Mouse (Mus musculus) liver, embryonic 14.5 days (tissue): ENCODE data around the gene Zdhhc22. TPM values are rescaled to one million over a fixed set of nuclear protein-coding genes. Genes with fewer than 3 reads are reported as not detected.

Source experiments
- ATAC-seq: fragments of 200-750 bp; cut with Nextera tagmentation; 2 replicates; pipeline ENCODE4 v1.8.0; 2017; ENCODE audit warnings: moderate number of reproducible peaks, mild to moderate bottlenecking, moderate library complexity; ENCODE audit not compliant: insufficient read depth
- DNase-seq, 3 experiments: peaks; one replicate each; pipeline ENCODE4 v3.0.0-alpha.2; 2012 to 2013; ENCODE audit warnings: low read depth in 3 of 3, low spot score in 3 of 3
- H3K27ac ChIP-seq: fragments of 300-500 bp; sonication (generic); 2 replicates; pipeline ENCODE4 v1.5.1; 2014; ENCODE audit warnings: moderate library complexity, mild to moderate bottlenecking, control low read depth, inconsistent platforms
- H3K27me3 ChIP-seq: fragments of 300-500 bp; sonication (generic); 2 replicates; pipeline ENCODE4 v1.6.1; 2014; ENCODE audit warnings: mild to moderate bottlenecking, low read length, moderate library complexity; ENCODE audit not compliant: control insufficient read depth, insufficient read depth
- H3K36me3 ChIP-seq: fragments of 300-500 bp; sonication (generic); replicated peaks from 2 replicates; pipeline ENCODE4 v1.6.1; 2014; ENCODE audit warnings: low read depth; ENCODE audit not compliant: control insufficient read depth, insufficient read depth
- H3K4me1 ChIP-seq, 2 experiments: fragments of 200-500 bp in 1 of 2; fragments of 300-500 bp in 1 of 2; sonication (generic) in 1 of 2; replicated peaks; 2 replicates each; pipeline ENCODE4 v1.6.1; 2012 to 2014; ENCODE audit warnings: antibody characterized with exemption in 1 of 2, inconsistent platforms in 1 of 2, low read length in 1 of 2; ENCODE audit not compliant: control insufficient read depth in 2 of 2, insufficient read depth in 2 of 2
- H3K4me2 ChIP-seq: fragments of 300-500 bp; sonication (generic); 2 replicates; pipeline ENCODE4 v1.6.1; 2014; ENCODE audit warnings: low read depth, mild to moderate bottlenecking, control low read depth, moderate library complexity
- H3K4me3 ChIP-seq, 2 experiments: fragments of 200-500 bp in 1 of 2; fragments of 300-500 bp in 1 of 2; sonication (generic) in 1 of 2; 2 replicates each; pipeline ENCODE4 v1.5.1; 2012 to 2014; ENCODE audit warnings: low read depth in 2 of 2, low read length in 2 of 2, mild to moderate bottlenecking in 2 of 2, control low read depth in 1 of 2, inconsistent platforms in 1 of 2, moderate library complexity in 1 of 2; ENCODE audit not compliant: insufficient read depth in 1 of 2
- H3K9ac ChIP-seq: fragments of 300-500 bp; sonication (generic); replicated peaks from 2 replicates; pipeline ENCODE4 v1.6.1; 2014; ENCODE audit warnings: mild to moderate bottlenecking, control low read depth, moderate library complexity
- H3K9me3 ChIP-seq: fragments of 300-500 bp; sonication (generic); 2 replicates; pipeline ENCODE4 v1.6.1; 2016; ENCODE audit warnings: low read length, mixed read lengths; ENCODE audit not compliant: control insufficient read depth
- CTCF ChIP-seq: IDR thresholded peaks from 2 replicates; pipeline ENCODE4 v1.5.1; 2016; ENCODE audit warnings: antibody characterized with exemption, low read depth, control low read depth
- EP300 ChIP-seq: IDR thresholded peaks from 2 replicates; pipeline ENCODE4 v1.6.1; 2016; ENCODE audit warnings: antibody characterized with exemption, low read depth
- WGBS: fragments of 180-500 bp; shearing (Covaris S2); extraction: QIAGEN DNeasy Blood & Tissue Kit; methylation state at CpG from one replicate; pipeline ENCODE4 v1.1.7; 2014; ENCODE audit not compliant: insufficient replicate concordance; 5-methylcytosine and 5-hydroxymethylcytosine counted together
- polyA plus RNA-seq, 2 experiments: library from polyadenylated mRNA; depleted of rRNA in 1 of 2; stranded (reverse) in 1 of 2; unstranded in 1 of 2; fragments of >200 nt; fragmentation: Nextera tagmentation in 1 of 2; extraction: Ambion mirVana in 1 of 2; gene quantifications; 2 replicates each; pipeline versions ENCODE4 v1.2.1 to v1.2.3; 2012 to 2014

Gene Zdhhc22
- polyA plus RNA-seq, 2 experiments: not detected

DNA sequence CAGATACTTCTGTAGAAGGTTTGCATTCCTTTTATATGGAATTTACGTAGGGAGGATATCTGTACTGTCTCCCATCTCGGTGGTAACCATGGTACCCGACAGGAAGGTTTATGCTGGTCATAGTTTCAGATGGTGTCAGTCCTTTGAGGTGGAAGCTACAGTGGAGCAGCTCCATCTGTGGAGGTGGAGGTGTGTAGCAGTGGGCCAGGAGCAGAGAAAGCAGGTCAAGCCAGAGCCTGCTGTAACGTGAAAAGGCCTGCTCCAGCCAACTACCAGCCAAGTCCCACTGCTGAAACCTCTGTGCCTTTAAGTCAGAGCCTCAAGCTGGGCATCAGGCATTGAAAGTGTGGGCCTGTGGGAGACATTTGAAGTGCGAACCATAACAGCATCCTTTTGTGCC lies 31.7 kb downstream of the Zdhhc22 start:
- no peak for DNase-seq
- H3K27ac ChIP-seq: no peak overlapping the region
- no peak overlapping the region for H3K4me3 ChIP-seq
- peaks cover 50% of the 10 kb centered on the region for H3K36me3 ChIP-seq
- H3K4me2 ChIP-seq: no peak overlapping the region
- H3K27me3 ChIP-seq: no peaks in the 10 kb centered on the region
- H3K9ac ChIP-seq: no peak overlapping the region
- H3K9me3 ChIP-seq: no peaks in the 10 kb centered on the region
- 78% methylated on average over 5 of the region's 5 CpGs for WGBS
- TF ChIP-seq CTCF: no peak
- no peak for TF ChIP-seq EP300
- no peaks in the 10 kb centered on the region for H3K4me1 ChIP-seq
- ATAC-seq: no peak

DNA sequence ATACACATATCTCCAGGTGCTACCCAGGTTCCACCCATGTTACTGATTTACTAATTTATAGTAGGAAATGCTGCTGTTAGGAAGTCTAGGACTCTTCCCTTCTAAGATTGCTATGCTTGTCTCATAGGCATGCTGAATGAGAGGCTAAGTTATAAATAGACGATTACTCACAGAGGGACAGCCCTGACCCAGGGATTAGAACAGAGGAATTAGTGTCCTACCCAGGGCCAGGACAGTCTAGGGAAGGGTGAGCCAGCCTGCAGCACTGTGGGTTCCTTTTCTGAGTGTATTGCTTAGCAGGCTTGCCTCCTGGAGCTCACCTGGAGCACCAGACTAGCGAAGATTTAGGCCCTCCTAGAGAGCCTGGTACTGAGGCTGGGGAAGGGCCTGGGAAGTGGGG lies 34.3 kb downstream of the Zdhhc22 start:
- no peak overlapping the region for H3K4me3 ChIP-seq
- peaks cover 34% of the 10 kb centered on the region for H3K36me3 ChIP-seq
- DNase-seq: no peak
- WGBS: 79% methylated on average over 2 of the region's 2 CpGs
- ATAC-seq: no peak
- no peak overlapping the region for H3K4me2 ChIP-seq
- H3K9ac ChIP-seq: no peak overlapping the region
- H3K4me1 ChIP-seq: no peaks in the 10 kb centered on the region; a peak in 1 of 4 replicates
- no peaks in the 10 kb centered on the region for H3K27me3 ChIP-seq
- no peaks in the 10 kb centered on the region for H3K9me3 ChIP-seq
- TF ChIP-seq CTCF (no peak), EP300 (no peak)
- H3K27ac ChIP-seq: no peak overlapping the region

DNA sequence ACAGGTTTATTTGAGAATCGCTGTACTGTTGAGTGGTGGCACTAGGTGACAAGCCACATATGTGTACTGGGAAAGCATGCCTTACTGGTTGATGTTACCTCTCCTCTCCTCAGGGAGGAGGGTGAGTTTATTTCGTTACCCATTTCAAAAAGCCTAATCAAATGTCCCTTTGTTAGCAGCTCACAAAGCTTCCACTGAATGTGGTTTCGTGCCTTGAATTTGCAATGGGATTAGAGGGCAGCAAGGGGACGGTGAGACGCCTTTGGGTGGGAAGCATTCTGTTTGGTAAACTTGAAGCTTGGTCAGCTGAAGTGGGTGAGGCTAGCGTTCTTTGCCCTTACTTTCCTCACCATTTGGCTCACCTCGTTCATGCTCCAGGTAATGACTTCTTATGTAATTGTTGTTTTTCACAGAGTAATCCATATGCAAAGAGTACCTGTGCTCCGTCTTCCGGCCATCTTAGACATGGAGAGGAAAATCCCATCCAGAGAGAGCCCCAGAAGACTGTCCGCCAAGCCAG lies 37.8 kb downstream of the Zdhhc22 start:
- ATAC-seq: no peak
- DNase-seq: no peak
- no peak for TF ChIP-seq EP300
- no peak for TF ChIP-seq CTCF
- H3K36me3 ChIP-seq: peaks cover 15% of the 10 kb centered on the region
- H3K9ac ChIP-seq: no peak overlapping the region
- no peak overlapping the region for H3K27ac ChIP-seq
- no peak overlapping the region for H3K4me3 ChIP-seq
- 88% methylated on average over 10 of the region's 10 CpGs for WGBS
- no peaks in the 10 kb centered on the region for H3K9me3 ChIP-seq
- no peaks in the 10 kb centered on the region for H3K27me3 ChIP-seq
- peaks cover 9 to 20% of the 10 kb centered on the region in 2 experiments; a peak in 3 of 4 replicates for H3K4me1 ChIP-seq
- no peak overlapping the region for H3K4me2 ChIP-seq

DNA sequence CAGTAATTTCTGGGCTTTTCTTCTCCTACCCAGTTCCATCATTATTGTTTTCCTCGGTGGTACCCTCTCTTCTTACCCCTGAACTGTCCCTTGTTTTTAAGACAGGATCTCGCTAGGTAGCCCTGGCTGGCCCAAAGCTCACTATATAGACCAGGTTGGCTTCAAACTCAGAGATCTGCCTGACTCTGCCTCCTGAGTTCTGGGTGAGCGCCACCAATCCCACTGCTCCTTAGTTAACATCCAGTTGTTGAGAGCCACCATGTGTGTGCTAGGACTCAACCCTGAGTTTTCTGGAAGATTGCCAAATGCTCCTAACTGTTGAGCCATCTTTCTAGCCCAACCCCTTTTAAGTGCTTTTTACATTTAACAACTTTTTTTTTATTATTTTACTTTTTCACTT lies 39.3 kb downstream of the Zdhhc22 start:
- Histone ChIP-seq H3K36me3 (peaks cover 15% of the 10 kb centered on the region), H3K4me2 (no peak overlapping the region), H3K4me3 (no peak overlapping the region), H3K27ac (no peak overlapping the region), H3K9ac (no peak overlapping the region), H3K9me3 (no peaks in the 10 kb centered on the region), H3K4me1 (peaks cover 11 to 24% of the 10 kb centered on the region in 2 experiments; a peak in 3 of 4 replicates), H3K27me3 (no peaks in the 10 kb centered on the region)
- WGBS: 82% methylated on average over 3 of the region's 3 CpGs
- DNase-seq (no peak), ATAC-seq (no peak)
- TF ChIP-seq CTCF (no peak), EP300 (no peak)

DNA sequence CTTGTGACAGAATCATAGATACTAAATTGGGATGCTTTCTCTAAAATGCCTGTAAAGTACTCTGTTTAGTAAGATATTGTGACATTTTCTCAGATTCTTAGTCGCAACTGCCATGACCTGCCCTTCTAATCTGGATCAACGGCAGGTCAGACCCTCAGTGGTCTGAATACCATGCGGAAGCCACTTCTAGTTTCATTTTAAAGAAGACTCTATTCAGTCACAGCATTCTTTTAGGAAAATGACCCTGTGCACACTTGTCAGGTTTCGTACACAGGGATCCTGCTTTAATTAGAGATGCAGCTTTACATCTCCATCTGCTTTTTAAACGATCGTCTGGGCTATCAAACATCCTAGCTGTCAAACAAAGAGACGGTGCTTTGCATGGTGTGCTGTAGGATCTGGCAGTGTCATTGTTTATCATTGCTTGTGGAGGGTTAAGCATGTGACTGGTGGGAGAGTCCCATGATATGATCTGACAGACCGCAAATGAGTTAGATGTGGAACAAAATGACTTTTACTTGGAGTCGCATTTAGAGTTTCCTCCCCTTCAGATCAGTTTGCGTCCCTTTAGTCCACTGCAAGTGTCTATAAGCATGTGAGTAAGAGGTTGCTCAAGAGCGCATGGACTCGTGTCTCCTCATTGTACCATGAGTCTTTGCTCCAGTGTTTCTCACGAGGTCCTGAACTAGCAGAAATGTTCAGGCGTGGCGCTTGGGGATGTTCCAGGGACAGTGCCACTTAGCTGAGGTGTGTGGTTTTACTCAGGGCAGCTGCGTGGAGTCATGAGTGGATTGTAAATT lies 39.9 kb downstream of the Zdhhc22 start:
- H3K27ac ChIP-seq: no peak overlapping the region
- no peaks in the 10 kb centered on the region for H3K9me3 ChIP-seq
- peak overlapping the region; percentile 25 for H3K4me2 ChIP-seq
- no peak overlapping the region for H3K4me3 ChIP-seq
- peaks cover 9% of the 10 kb centered on the region for H3K36me3 ChIP-seq
- H3K27me3 ChIP-seq: no peaks in the 10 kb centered on the region
- peaks cover 15 to 26% of the 10 kb centered on the region in 2 experiments; a peak in 3 of 4 replicates for H3K4me1 ChIP-seq
- TF ChIP-seq EP300 (no peak), CTCF (no peak)
- H3K9ac ChIP-seq: no peak overlapping the region; the same call in 1 of the 2 replicates
- ATAC-seq (no peak), DNase-seq (no peak)
- 58% methylated on average over 16 of the region's 16 CpGs for WGBS
